Mouse (Mus musculus) heart, postnatal 4 days (tissue): Measurements from ENCODE around the gene Ptgdr. TPM values are rescaled to one million over a fixed set of nuclear protein-coding genes. Genes with fewer than 3 reads are reported as not detected.
"Not testable (repeated sequence)": the region's sequence is repeated elsewhere in the genome, so short reads cannot be mapped to it uniquely, and the experiment has no call there.

Experiments used
- DNase-seq: peaks from one replicate; pipeline ENCODE4 v3.0.0; 2021
- total RNA-seq, 2 experiments: library from RNA; stranded (reverse); gene quantifications; 2 replicates each; pipeline ENCODE4 v1.2.3; 2021

Gene Ptgdr
- total RNA-seq, result not detected

GRCm38 (mm10) chr14:44858868-44859613 is at the start of gene Ptgdr:
Ptgdr (minus strand) TSS chr14:44859375.
- no peak for DNase-seq

GRCm38 (mm10) chr14:44907774-44908173 is 48.6 kb upstream of the Ptgdr start:
- no peak for DNase-seq

DNA sequence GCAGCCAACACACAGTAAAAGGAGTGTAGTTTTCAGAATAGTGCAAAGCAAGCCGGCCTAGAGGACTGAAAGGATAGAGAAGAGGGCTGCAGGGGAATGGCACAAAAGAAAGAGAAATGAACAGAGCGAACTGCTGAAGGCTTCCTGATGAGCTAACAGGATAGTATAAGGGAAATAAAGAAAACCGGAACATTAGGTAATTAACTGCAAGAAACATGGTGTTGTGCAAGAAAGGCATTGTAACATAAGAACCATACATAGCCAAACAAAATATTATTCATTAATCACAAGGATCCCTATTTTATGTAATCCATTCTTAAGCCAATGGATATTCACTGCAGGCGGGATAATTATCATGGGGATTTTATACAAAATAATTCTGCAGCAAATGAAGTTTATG is 45.0 kb upstream of the Ptgdr start:
- DNase-seq, result no peak

DNA sequence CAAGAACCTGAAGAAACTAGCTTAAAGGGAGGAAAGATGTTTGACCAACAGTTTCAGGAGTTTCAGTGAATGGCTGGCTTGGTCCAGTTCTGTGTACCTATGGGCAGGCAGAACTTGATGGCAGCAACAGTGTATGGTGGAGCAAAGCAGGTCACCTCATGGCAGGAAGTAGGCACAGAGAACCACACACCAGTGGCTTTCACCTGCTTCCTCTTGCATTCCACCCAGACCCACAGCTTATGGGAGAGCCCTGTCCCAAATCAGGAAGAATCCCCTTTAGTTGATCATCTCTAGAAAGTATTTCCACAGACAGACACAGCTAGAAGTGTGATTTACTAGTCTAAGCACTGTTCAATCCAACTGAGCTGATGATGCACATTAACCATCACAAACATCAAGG is 42.6 kb upstream of the Ptgdr start:
- DNase-seq, result not testable (repeated sequence)

DNA sequence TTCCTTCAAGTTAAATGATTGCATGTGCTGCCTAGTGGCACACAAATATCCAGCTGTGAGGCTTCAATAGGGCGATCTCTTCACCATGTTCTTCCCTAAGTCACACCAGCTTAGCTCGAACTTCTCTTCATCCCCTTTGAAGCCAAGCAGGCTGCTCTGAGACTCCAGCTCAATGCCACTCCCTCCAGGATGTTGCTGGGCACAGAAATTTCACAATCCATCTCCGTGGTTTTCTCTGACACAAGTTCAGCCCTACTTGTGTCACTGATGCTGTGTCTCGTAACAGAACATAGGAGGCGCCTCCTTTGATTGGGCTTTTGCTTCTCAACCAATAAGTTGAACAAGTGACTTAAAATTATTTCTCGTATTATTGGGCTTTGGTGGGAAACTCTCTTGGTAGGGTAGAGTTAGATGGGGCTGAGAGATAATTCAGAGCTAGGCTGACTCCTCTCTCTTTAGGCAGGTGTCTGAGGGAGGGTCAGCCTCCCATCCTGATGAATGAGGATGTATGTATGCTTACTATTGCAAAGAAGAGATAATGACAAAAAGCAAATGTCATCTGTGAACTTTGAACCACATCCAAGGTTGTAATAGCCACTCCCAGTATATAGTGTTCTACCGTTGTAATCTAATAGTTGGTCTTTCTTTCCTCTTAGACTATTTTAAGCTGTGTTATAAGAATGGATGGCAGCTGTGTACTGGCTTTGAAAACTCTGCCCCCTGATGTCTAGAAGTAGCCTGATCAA is 32.4 kb upstream of the Ptgdr start:
- DNase-seq, result no peak

DNA sequence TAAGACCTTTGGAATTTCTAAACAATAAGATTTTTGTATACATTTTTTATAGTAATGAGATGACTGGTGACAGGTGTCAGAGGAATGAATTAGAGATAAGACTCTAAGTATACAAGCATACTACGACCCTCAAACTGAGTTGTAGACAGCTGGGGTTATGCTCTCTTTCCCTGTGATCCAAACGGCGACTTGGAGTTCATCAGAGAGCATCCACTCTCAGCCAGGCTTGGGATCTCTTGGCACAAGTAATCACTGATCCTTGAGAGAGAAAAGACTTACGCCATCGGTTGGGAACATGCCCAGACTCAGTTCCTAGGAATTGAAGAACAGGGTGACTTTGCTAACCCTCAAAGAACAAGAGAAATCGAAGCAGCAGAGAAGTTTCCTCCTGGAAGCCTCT is 10.5 kb upstream of the Ptgdr start:
- DNase-seq, result no peak

DNA sequence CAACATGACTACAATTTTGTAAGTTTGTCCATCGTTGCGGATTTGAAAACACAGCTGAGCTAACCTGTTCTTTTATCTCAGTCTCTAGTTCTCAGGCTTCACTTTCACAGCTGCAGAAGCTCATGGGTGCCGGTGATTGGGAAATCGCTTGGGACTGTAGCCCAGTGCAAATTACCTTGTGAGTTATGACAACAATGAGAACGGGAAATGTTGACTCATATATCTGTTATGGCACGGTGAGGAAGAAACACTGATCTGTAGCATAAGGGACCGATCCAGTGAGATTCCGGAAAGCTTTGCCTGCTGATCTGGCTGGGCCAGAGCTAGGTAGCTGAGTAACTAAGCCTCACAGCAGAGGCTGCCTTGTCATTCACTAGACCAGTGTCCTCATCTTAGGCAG is 6.5 kb upstream of the Ptgdr start:
- no peak for DNase-seq

DNA sequence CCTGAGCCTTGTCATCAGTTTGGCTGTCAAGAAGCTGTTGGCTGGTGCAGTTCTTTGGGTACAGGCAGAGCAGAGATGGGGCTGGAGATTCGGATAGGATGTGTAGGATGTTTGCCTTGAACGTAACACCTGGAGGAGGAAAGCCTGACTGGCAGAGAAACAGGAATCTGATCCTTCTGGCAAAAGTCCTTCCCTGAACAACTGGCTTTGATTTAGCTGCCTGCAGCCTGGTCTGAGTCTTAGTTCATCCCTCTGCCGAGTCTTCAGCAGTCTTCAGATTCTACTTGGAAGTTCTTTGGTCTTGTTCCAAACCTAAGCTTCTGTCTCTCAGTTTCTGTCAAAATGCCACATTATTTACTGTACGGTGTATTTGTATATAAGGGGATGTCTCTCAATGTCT is 3.9 kb upstream of the Ptgdr start:
- no peak for DNase-seq

DNA sequence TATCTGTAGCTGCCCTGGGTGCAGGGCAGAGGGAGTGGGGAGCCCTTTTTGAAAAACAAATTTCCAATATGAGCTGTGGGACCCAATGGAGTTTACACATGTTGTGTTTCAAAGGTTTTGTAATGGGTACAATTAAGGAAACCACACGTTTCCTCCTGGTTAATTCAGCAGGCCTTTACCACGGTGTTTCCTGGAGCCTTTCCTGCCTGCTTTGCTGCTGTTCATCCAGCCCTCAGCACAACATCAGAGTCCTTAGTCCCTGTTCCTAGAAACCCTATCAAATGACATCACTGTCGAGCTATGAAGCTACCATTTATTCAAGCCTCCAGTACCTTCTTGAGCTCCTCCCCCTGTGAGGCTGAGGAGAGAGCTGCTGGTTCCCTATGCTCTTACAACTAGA is 2.0 kb upstream of the Ptgdr start:
- DNase-seq, result no peak

DNA sequence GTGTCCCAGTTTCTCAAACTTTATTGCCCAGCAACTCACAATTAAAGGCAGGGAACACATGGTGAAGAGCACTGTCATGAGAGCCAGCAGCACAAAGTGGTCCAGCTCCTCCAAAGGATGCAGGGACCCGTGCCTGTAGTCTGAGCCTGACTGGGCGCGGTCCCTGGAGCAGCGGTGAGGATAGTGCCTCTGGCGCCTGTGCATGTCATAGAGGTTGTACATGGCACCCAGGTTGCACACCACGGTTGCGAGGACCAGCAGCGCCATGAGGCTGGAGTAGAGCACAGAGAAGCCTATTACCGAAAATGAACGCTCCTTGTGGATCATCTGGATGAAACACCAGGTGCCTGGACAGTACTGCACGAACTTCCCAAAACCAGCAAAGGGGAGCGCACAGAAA is 803 bp downstream of the Ptgdr start:
- DNase-seq, result no peak

DNA sequence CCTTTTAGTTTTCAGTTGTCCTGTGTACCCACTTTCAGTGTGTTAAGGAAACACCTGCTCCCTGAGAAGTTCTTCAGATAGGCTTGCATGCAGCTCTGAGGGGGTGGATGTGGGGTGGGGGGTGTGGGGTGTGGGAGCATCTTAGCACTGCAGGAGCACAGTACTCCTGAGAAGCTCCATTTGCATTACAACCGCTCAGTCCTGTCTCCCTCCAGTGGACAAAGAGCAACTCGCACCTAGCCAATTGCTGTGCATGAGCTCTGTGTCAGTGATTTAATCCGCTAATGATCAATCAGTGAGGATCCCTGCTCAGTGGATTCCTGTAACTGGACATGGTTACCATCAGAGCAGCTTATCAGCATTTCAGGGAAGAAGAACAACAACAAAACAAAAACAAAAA is 8.5 kb downstream of the Ptgdr start:
- DNase-seq, result not testable (repeated sequence)

- DNase-seq, result no peak
Observed at GRCm38 (mm10) chr14:44847740-44848139, 11.4 kb downstream of the Ptgdr start.

- no peak for DNase-seq
Observed at GRCm38 (mm10) chr14:44846558-44847263, 12.5 kb downstream of the Ptgdr start.

- DNase-seq, result no peak
Observed at GRCm38 (mm10) chr14:44843768-44844755, 15.1 kb downstream of the Ptgdr start.

DNA sequence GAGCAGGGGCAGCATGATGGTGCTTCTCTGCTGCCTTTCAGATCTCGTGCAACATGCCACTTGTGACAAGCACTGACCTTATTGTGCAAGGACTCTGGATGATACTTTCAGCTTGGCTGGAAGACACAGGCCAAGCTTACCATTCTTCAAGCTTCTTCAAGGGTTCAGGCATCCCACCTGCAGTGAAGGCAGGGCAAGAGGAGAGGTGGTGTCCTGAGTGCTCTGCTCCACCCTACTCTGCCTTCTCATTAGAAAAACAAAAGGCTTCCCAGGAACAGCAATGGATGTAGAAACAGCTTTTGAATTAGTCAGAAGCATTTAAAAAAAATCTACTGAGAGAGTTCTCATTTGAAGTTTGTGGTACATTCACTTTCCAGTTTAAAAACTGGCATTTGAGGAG is 20.5 kb downstream of the Ptgdr start:
- DNase-seq, result no peak

DNA sequence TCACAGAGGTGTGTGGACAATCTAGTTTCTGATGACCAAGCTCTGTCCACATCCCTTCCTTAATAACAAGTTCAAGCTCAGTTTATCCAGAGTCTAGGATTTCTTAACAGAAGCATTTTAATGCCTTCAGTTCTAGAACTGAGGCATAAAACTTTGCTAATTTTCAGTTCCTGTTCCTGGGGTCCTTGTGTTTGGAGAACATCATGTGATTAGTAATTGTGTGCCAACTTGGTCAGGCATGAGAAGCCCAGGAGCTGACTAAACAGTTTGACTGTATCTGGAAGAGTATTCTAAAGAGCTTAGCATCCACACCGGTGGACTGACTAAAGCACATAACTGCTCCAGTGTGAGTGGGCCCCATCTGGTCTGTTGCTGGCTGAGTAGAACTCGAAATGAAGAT is 24.0 kb downstream of the Ptgdr start:
- no peak for DNase-seq

- DNase-seq, result not testable (repeated sequence)
Observed at GRCm38 (mm10) chr14:44834134-44834533, 25.0 kb downstream of the Ptgdr start.

DNA sequence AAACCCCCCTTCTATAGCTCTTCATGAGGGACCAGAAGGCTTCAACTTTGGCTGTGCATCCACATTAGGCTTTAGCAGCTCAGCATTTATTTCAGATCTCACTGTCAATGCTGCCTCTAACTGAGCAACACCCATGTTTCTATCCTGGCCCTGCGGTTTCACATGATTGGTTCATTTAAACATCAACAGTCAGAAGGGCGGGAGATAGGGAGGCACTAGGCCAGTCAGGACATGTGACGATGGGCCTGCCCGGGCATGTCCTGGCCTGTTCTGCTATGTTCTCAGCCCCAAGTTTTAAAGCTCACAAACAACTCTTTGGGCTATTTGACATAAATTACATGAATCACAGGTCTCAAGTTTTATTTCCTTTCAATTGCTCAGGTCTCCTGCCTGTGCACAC is 26.1 kb downstream of the Ptgdr start:
- DNase-seq, result not testable (repeated sequence)

- no peak for DNase-seq
Observed at GRCm38 (mm10) chr14:44827736-44828135, 31.4 kb downstream of the Ptgdr start.

DNA sequence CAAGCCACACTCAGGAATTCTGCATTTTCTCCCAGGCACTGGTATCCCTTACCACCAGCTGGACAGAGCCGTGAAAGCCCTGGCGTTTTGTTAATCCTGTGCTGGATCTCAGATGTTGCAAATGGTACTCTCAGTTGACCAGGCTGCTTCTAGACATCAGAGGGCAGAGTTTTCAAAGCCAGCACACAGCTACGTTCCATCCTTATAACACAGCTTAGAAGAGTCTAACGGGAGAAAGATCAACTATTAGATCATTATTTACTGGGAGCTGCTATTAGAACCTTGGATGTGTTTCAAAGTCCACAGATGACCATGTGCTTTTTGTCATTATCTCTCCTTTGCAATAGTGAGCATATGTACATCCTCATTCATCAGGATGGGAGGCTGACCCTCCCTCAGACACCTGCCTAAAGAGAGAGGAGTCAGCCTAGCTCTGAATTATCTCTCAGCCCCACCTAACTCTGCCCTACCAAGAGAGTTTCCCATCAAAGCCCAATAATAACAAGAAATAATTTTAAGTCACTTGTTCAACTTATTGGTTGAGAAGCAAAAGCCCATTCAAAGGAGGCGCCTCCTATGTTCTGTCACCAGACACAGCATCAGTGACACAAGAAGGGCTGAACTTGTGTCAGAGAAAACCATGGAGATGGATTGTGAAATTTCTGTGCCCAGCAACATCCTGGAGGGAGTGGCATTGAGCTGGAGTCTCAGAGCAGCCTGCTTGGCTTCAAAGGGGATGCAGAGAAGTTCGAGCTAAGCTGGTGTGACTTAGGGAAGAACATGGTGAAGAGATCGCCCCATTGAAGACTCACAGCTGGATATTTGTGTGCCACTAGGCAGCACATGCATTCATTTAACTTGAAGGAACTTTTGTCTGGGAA is 37.8 kb downstream of the Ptgdr start:
- DNase-seq, result no peak

DNA sequence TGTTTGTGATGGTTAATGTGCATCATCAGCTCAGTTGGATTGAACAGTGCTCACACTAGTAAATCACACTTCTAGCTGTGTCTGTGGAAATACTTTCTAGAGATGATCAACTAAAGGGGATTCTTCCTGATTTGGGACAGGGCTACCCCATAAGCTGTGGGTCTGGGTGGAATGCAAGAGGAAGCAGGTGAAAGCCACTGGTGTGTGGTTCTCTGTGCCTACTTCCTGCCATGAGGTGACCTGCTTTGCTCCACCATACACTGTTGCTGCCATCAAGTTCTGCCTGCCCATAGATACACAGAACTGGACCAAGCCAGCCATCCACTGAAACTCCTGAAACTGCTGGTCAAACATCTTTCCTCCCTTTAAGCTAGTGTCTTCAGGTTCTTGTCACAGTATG is 46.0 kb downstream of the Ptgdr start:
- DNase-seq, result not testable (repeated sequence)
